30 mouse cellular contexts compared by ENCODE assay signal in the genomic region with DNA sequence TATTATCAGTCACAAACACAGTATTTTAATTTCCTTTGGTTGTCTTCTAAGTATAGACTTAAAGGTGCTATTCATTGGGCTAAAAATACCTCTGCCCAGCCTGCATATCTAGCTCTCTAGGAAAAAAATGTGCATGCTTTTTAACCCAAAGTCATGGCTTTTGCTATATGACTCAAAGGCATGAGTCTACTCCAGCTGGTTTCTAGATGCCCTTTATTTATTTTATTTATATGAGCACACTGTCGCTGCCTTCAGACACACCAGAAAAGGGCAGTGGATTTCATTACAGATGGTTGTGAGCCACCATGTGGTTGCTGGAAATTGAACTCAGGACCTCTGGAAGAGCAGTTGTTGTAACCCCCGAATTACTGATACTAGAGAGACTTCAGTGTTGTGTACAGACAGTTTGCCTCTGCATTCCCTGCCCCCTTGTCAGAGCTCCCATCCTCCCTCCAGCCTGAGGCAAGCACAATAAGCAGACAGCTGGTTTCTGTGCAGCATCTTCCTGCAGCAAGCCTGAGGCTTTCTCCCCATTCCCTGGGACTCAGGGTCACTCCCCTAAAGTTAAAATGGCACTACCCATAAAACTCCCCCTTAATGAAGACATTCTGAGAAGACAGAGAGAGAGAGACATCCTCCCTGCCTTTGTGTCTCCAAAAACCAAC.
A peak's percentile ranks its signal among the peaks of the same experiment; 100 is the strongest.
DNase-seq lines count a peak whose midpoint lies in the region; ATAC-seq lines count a peak whose summit lies in the region.
"Had no signal": no experiment of that assay in that cellular context is flagged by ENCODE, and none has a peak within 500 bp of the region (broad histone marks: within the 10 kb centered on the region; RNA-seq: fewer than 3 reads in every experiment).

No protein-coding gene starts in this region.

- DNase-seq in frontal cortex, postnatal 14 days (ENCODE audit: low spot score in 2 of 2): no peak
- peak; percentile 6 for DNase-seq in retina, postnatal 1 day
- no peak for DNase-seq in retina, embryonic 14.5 days (ENCODE audit: low spot score)
- DNase-seq in embryo, embryonic 9.5 days (ENCODE audit: extremely low spot score): peak; percentile 5
- no peak for DNase-seq in layer of hippocampus, adult 8-10 months (ENCODE audit: low spot score in 2 of 2)
- DNase-seq: adrenal gland, postnatal 10 days; cerebellum, adult 11-12 months; cerebellum, adult 9-11 months; gastrocnemius, postnatal 25 days; heart, adult 2 months; kidney, adult 11 months; kidney, postnatal 36 days; liver, embryonic 13.5 days; lung, adult 18-20 months; lung, postnatal 4 days; midbrain, embryonic 14.5 days; right cerebral cortex, postnatal 14 days; thymus, postnatal 14 days had no signal

- no peaks in the 10 kb centered on the region for H3K4me1 ChIP-seq in intestine, embryonic 16.5 days (ENCODE audit: control insufficient read depth, insufficient read depth, low read length)
- H3K4me1 ChIP-seq: forebrain, embryonic 13.5 days; limb, embryonic 15.5 days; liver, embryonic 13.5 days; stomach, embryonic 15.5 days had no signal

- no peak overlapping the region for H3K4me2 ChIP-seq in intestine, embryonic 16.5 days (ENCODE audit: low read depth, low read length)
- H3K4me2 ChIP-seq: forebrain, embryonic 13.5 days; heart, embryonic 12.5 days; hindbrain, embryonic 14.5 days; limb, embryonic 15.5 days; liver, embryonic 13.5 days; stomach, embryonic 15.5 days had no signal

- peak; percentile 57; the same call in 1 of the 2 replicates for ATAC-seq in frontal cortex, adult (ENCODE audit: low TSS enrichment)
- no peak for ATAC-seq in intestine, embryonic 16.5 days
- ATAC-seq: CD4-positive, CD25-positive, alpha-beta regulatory T cell, adult 4 months; forebrain, embryonic 13.5 days; lung, postnatal 0 days had no signal

- no peak overlapping the region for H3K27ac ChIP-seq in intestine, embryonic 16.5 days (ENCODE audit: low read length)
- H3K27ac ChIP-seq: forebrain, embryonic 13.5 days; heart, adult 2 months; hindbrain, embryonic 14.5 days; layer of hippocampus, adult 2 months; limb, embryonic 10.5 days; limb, embryonic 15.5 days; liver, embryonic 13.5 days; stomach, embryonic 15.5 days had no signal

- H3K9ac ChIP-seq in intestine, embryonic 16.5 days (ENCODE audit: low read depth, low read length): no peak overlapping the region
- H3K9ac ChIP-seq: forebrain, embryonic 13.5 days; heart, embryonic 12.5 days; hindbrain, embryonic 14.5 days; limb, embryonic 15.5 days; liver, embryonic 13.5 days; stomach, embryonic 15.5 days had no signal

- no peaks in the 10 kb centered on the region for H3K36me3 ChIP-seq in intestine, embryonic 16.5 days (ENCODE audit: control insufficient read depth, insufficient read depth, low read length)
- H3K36me3 ChIP-seq: heart, embryonic 12.5 days; limb, embryonic 10.5 days; limb, embryonic 15.5 days; liver, embryonic 13.5 days; stomach, embryonic 15.5 days had no signal

- H3K27me3 ChIP-seq in intestine, embryonic 16.5 days (replicated peaks; ENCODE audit: control insufficient read depth, insufficient read depth, low read length): no peaks in the 10 kb centered on the region
- H3K27me3 ChIP-seq: forebrain, embryonic 13.5 days; heart, embryonic 12.5 days; limb, embryonic 15.5 days; liver, embryonic 13.5 days; megakaryocyte, embryonic 14.5 days; stomach, embryonic 15.5 days had no signal

- H3K4me3 ChIP-seq in intestine, embryonic 16.5 days (ENCODE audit: low read length): no peak overlapping the region
- H3K4me3 ChIP-seq: forebrain, embryonic 13.5 days; heart, adult 2 months; heart, embryonic 12.5 days; layer of hippocampus, adult 2 months; limb, embryonic 10.5 days; limb, embryonic 15.5 days; liver, embryonic 13.5 days; megakaryocyte, embryonic 14.5 days; stomach, embryonic 15.5 days had no signal

- no peaks in the 10 kb centered on the region for H3K9me3 ChIP-seq in intestine, embryonic 16.5 days (ENCODE audit: control insufficient read depth, low read length)
- H3K9me3 ChIP-seq: forebrain, embryonic 13.5 days; heart, embryonic 12.5 days; limb, embryonic 10.5 days; limb, embryonic 15.5 days; liver, embryonic 13.5 days; megakaryocyte, embryonic 14.5 days; stomach, embryonic 15.5 days had no signal

- WGBS in intestine, embryonic 16.5 days: 42% methylated on average over 2 of the region's 2 CpGs

Comparison
In these comparisons a context has a peak if more than half of its experiments do, and no peak if none do; other contexts are left out.
1. DNase-seq: peak in retina, postnatal 1 day (single experiment) and embryo, embryonic 9.5 days (single experiment); none in frontal cortex, postnatal 14 days (0 of 2), retina, embryonic 14.5 days (single experiment) and layer of hippocampus, adult 8-10 months (0 of 2).